Mouse (Mus musculus) v-Abl transformed pro-B cells (cell line): Measurements from ENCODE around the gene Sema3a.

Experiments used
- in situ Hi-C, 2 experiments: fragments of 400-800 bp; cut with MboI; formaldehyde crosslinking; loops; one replicate each; pipeline ENCODE4 v1.15.1; 2025; ENCODE audit not compliant: unreplicated experiment in 2 of 2

Gene Sema3a

DNA sequence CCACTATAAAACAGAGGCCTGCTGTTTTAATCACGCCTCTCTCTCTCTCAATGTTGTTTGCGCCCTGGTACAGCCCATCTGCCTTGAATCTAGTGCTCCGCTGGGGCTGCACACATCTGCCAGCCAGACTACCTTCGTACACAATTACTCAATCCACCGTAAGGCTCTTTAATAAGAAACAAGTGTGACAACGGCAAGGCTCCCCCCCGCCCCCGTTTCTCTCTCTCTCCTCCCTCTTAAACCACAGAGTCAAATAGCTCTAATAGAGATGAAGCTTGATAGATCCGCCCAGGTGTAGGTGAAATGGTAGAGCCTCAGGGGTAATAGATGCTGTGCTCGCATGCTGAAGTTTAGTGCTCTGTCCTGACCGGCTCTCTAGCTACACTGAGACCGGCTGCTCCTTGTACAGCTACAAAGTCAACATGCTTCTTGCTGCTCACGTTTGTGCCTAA is at the start of gene Sema3a:
Gene Sema3a (plus strand): TSS at position 174 of the 452 bp plus-strand sequence.
- in situ Hi-C loops = no loop called here

DNA sequence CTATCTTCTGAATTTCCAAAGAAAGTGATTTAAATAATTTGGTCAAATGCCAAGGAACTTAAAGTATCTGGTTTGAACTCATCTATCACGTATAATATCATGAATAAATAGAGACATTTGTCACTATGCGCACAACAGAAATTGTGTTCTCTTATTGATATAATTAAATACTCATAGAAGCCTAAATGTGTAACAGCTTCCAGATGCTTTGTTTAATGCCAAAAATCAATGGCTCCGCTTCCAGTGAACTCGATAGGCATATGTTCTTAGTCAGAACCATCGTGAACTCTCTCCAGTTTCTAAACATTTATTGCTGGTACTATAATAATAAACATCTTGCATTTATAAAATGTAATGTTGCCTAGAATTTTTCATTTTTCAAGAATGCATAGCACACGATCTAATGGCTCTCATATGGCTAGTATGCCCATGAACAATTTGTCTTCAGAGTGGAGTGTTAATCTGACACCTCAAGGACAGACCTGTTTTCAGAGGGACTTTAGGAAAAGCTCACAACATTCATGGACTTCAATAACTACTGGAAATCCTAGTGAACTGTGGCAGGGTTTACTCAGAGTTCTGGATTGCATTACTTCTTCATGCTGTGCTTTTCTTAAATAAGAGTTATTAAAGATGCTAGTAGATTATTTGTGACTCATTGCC is 40.3 kb upstream of the Sema3a start:
- in situ Hi-C loops = no loop called here

DNA sequence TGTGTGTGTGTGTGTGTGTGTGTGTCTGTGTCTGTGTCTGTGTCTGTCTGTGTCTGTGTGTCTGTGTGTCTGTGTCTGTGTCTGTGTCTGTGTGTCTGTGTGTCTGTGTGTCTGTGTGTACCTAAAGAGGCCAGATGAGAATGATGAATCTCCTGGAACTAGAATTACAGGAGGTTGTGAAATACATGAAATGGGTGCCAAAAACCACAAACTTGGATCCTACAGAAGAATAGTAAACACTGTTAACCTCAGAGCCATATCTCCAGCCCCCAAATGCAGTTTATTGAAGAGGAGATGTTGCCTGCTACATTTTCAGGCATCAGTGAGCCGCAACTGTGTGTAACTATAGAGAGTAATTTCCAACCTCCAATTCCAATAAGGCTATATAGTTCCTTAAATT is 34.8 kb upstream of the Sema3a start:
- in situ Hi-C loops = no loop called here

DNA sequence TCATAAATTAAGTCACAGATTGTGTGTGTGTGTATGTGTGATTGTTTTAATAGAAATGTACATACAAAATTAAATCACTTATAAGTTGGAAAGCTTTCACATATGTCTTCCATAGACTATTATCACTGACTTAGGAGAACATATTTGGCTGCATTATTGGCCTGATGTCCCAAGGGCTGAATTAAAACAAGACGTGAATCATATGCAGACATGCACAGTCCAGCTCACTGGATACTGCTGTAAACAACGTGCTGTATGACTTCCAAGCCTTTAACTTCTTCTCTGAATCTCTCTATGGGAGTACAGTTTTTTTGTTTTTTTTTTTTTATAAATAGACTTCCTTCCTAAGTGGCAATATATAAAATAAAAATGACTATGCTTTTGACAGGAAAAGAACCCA is 15.7 kb upstream of the Sema3a start:
- in situ Hi-C loops = no loop called here

DNA sequence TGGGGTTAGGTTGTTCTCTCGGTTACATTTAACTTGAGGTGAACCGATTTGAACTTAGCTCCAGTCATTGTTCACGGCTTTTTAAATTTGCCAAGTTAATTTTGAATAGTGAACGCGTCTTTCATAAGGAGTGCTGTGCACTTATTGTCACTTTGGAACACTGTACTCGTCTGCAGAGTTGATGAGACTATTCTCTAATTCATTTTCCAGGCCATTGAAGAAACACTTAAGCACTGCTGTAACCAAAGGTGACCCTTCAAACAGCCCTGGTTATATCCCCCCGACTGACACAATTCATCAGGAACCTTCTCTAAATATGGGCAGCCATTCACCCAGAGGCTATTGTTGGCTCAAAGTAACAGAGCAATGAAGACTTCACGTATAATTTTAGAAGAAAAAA is 8.0 kb upstream of the Sema3a start:
- in situ Hi-C loops = no loop called here

DNA sequence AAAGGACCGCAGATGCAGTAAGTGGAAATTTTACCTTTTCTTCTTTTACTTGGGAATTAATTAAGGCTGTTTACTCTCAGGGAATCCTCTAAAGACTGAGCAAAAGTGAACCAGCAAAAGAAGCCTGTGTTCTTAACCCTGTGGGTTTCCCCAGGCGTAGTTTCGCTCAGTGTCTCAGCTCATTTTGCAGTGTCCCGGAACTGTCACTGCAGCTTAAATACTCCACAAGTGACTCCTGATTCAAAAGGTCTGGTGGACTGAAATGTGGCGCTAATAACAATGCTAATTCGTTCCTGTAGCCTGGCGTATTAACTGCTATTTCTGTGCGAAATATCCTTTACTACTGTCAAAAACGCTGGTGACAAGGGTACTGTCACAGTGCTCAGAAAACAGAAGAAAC is 543 bp downstream of the Sema3a start:
- in situ Hi-C loops = no loop called here

DNA sequence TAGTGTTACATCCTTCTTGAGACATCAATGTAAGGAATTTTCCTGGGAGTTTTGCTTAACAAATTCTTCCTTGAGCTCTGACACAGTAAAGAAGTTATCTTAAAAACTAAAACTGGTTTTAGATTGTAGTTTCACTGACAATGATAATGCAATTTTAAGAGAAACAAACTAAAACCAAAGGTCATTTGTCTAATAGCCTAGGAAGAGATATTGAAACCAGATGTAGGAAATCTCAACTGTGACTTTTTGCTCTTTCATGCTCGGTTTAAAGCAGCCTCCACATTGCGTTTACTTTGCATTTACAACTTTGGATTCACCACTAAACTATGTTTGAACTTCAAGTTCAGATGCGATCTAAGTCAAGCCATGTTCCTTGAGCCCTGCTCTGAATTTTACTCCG is 982 bp downstream of the Sema3a start:
- in situ Hi-C loops = no loop called here

DNA sequence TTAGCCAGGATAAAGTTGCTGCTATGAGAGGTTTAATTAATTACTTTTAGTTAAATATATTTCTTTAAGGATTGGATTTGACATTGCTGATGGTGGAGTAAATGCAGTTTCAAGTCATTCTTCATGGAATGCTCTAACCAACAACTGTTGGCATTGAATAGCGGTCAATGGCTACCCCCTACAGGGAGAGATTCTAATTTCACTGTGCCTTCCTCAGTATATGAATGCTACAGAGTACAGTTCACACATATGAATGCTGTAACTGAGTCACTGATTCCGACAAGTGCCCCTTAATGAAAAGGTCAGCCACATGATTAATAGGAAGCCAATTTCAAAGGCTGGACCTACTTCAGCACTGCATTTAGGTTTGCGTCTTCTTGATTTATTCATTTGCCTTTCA is 1.9 kb downstream of the Sema3a start:
- in situ Hi-C loops = no loop called here

DNA sequence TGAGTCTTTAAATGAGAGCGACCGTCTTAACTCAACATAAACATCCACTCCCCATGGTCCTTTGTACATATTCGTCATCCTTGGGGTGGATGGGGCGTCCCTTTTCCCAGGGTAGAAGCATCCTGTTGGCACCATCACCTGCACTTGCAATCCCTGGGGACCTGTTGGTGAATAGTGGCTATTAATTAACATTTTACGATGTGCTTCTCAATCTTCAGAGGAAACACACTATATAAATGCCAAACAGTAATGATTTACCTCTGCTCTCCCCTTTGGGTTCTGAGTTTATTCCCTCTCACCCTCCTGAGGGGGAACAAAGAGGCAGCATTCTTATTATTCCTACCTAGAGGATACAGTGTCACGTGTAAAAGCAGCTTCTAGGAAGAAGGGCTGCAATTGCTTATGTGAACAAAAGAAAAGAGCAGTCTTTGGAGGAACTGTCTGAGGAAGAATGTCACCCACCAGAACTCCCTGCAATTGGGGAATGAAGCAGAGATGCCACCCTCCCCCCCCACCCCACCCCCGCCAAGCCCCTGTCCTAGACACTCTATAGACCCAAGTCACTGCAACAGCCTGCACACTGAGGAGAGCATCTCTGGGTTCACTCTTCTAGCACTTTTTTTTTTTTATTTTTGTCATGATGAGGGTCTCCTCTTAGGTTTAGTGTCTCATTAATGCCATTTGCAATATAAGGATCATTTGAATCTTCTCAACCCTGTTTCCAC is 19.7 kb downstream of the Sema3a start:
- in situ Hi-C loops = no loop called here

DNA sequence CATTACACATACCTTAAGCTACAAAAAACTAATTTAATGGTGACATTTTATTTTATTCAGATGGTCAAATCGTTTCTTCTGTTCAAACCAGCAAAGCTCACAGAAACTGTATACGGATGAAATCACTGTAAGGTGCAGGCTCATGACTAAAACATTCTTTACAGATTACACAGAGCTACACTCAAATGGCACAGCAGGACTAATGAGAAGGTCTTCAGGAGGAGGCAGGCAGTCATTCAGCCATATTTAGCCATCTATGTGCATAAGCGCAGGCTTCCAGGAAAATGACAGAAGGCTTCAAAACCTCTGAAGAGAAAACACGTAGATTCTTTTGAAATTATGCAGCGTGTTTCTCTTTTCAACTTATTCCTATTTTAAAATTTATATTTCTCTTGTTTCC is 24.7 kb downstream of the Sema3a start:
- in situ Hi-C loops = no loop called here

DNA sequence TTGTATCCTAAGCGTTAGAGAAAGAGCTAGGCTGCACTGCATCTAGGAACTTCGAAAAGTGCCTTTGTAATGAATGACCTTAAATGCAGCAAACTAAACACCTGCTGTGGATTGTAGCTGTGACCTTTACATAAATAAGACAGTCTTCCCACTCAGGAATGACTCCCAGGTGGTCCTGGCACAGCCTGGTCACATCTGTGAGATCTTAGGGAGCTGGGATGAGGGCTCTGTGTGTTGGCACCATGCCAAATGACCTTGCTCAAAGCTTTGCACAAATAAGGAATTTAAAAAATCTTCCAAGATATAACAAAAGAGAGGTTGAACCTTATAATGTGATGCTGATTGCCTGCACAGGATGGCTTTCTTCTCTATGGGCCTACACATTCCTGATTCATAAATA is 25.8 kb downstream of the Sema3a start:
- in situ Hi-C loops = no loop called here

DNA sequence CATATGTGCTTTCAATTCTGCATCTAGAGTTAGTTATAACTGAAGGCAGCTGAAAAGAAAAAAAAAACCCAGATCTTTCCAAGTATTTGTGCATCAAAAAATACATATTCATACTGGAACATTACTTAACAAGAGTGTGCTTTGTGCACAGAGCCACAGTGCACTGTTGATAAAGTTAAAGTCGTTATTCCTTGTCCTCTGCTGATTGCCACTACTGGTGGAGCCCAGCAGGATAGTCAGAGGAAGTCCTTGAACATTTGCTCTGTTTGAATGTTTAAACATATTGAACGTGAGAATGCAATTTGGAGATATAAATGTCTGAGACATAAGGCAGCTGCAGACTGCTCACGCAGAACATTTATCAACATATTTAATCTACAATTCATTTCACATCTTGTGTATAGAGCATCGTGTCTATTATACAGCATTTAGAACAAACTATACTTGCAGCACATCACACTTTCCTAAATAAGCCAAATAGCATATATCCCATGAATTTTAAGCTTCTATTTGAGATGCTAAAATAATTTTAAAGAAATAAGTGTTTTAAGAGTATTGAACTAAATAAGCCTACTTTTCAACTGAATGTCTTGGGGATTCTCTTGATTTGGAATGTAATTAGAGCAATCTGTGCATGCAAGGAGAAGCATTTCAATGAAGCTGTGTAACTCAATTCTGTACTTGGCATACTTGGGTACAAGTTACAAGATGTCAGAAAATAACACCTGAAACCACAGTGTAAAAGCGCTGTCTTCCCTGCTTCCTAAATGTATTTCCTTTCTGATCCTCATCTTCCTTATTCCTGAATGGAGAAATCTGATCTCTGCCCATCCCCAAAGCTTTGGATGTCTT is 32.8 kb downstream of the Sema3a start:
- in situ Hi-C loops = no loop called here

DNA sequence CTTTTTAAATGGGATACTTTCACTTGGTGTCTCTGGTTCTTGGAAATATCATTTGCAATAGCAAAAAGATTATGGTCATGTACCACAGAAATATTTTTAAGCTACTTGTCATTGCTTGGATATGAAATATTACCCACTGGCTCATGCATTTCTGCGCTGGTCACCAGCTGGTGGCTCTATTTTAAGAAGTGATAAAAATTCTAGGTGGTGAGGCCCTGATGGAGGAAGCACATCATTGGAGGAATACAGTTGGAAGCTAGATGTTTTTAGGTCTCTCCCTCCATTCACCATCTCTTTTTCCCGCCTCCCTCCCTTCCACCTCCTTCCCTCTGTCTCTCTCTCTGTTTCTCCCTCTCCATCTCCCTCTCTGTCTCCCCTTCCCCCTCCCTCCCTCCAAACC is 57.0 kb downstream of the Sema3a start:
- in situ Hi-C loops = no loop called here

DNA sequence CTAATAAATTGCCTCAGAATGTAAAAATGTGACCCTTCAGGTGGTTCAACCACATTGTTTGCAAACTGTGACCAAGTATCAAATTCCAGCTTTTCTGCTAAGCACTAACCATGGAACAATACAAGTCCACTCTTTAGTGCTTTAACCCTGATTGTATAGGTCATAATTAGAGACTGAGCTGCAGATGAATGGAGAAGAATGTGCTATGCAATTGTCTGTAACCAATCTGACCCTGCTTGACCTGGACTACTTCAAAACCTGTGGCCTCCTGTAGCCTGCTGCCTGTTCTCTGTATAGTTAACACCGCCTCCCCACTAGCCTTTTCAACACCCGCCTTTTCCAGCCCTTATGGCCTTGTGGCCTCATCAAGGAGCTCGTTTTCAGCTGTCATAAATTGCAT is 72.7 kb downstream of the Sema3a start:
- in situ Hi-C loops = no loop called here

DNA sequence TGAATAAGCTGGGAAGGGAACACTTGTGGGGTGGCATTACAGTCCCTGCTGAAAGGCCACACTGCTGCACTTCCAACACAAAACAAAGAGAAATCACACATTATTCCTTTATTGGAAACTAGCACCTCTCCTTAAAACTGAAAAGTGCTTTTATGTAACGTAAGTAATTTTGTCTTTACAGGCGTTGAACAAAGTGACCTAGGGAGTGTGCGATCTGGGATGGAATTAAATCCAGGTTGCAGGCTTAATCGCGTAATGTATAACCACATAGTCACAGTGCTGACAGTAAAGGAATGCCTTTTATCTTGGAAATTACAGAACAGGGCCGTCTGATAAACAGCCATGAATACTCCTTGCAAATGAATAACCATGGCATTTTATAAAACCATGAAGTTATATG is 74.5 kb downstream of the Sema3a start:
- in situ Hi-C loops = no loop called here

DNA sequence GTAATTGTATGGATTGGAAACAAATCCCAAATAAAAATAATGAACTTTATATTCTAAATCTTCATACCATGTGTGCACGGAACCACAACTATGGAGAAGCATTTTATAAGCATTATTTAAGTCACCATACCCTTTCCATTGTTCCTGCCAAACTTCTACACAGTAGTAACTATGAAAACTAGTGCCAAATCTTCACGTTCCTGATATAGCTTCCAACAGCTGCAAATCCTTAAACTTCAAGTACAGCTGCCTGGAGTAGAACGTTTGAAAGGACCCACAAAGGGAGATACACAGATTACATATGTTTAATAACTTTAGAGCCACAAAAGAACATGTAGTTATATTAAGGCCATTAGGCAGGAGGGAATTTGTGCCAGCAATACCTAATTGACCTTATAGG is 130.1 kb downstream of the Sema3a start:
- in situ Hi-C loops = no loop called here

DNA sequence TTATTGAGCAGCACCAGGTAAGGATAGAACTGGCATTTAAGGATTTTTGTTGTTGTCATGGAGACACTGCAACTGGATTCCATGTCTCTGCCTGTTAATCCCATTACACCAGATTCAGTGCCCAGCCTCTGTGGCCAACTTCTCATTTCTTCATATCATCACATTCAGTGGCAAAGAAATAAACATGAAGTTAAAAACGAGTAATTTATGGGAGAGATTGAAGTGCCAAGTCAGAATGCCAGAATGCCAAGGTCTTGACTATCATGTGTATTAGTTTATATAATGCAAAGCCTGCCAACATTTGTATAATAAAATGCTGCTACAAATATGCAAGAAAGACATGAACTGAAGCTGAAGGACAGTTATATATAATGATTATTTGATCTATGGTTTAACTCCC is 131.1 kb downstream of the Sema3a start:
- in situ Hi-C loops = no loop called here

DNA sequence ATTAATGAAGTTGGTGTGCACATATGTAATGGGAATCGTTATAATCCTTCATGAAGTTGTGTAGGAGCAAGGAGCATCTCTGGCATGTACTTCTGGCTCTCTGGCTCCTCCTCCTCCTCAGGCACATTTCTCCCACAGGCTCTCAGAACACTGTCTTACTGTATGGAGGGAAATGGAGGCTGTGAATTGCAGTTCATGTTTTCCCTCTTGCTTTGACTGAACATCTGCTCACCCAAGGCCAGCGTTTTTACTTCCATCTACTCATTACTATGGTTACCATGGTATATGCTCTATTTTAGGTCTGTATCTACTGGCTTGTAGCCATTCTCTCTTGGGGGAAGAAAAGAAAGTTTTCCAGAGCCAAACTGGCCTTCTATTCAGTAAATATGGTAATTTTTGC is 137.9 kb downstream of the Sema3a start:
- in situ Hi-C loops = no loop called here

DNA sequence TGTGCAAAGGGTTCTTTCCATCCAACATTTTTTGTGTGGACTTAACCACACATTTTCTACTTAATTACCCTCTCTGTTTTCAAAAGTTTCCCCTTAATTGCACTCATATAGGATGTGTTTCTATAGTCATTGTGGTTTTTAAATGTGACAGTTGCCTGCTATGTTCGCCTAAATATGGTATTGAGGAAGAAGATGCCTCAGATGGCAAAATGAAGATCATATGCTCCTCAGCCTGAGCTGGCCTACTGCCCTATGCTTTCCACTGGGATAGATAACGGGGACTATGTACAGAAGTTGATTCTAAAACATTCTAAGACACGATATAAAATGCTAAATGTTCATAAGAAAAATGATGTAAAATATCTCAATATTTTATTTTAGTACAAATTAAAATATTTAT is 138.3 kb downstream of the Sema3a start:
- in situ Hi-C loops = no loop called here

DNA sequence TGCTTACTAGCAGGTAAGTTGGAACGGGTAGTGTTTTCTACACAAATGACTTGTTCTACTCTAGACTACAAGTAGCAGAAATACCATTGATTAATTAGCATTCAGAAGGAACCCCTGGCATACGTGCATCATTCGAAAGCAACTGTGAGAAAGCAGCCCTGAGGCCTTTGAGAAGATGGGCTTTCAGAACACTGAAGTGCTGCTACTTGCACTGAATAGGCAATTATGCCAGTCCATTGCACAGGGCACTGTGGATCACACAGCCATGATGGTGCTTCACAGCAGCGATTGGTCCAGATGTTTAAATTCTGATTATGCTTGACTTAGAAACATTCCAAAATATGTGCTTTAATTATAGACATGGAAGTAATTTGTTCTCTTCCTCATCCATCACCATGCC is 187.5 kb downstream of the Sema3a start:
- in situ Hi-C loops = no loop called here

DNA sequence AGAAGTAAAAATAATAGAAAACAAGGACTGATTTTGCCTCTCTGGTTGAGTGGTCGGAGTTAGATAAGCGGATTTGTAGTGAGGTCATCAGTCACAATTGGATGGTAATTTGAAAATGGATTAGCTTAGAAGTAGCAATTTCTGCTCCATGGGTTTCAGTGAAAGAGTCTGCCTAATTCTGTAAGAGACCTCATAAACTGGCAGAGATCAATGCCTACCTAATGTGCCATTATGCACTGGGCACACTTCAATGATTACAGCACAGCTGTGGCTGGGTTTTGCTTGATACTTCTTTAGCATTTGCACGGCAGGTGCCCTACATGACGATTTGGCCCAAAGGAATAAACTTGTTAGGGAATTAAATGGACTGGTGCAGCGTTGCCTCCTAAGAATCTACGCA is 188.8 kb downstream of the Sema3a start:
- in situ Hi-C loops = no loop called here
